Mouse (Mus musculus) common myeloid progenitor, adult 5-6 weeks (primary cell): Measurements from ENCODE around the gene Chkb. TPM values are rescaled to one million over a fixed set of nuclear protein-coding genes. Genes with fewer than 3 reads are reported as not detected.
A peak's percentile ranks its signal among the peaks of the same experiment; 100 is the strongest.

Source experiments
- ATAC-seq: replicated peaks from 2 replicates; pipeline ENCODE4 v1.8.0; 2016; ENCODE audit warnings: low read depth, mild to moderate bottlenecking, moderate TSS enrichment, inconsistent platforms; ENCODE audit not compliant: poor library complexity, severe bottlenecking
- total RNA-seq: library from RNA; stranded (forward); fragments of 200-1000, 187-1606 nt; gene quantifications from 2 replicates; pipeline ENCODE4 v1.2.3, GENCODE M21; 2017

The Chkb gene
- total RNA-seq, 1 experiment from 2014 or later = 15.9 TPM

DNA sequence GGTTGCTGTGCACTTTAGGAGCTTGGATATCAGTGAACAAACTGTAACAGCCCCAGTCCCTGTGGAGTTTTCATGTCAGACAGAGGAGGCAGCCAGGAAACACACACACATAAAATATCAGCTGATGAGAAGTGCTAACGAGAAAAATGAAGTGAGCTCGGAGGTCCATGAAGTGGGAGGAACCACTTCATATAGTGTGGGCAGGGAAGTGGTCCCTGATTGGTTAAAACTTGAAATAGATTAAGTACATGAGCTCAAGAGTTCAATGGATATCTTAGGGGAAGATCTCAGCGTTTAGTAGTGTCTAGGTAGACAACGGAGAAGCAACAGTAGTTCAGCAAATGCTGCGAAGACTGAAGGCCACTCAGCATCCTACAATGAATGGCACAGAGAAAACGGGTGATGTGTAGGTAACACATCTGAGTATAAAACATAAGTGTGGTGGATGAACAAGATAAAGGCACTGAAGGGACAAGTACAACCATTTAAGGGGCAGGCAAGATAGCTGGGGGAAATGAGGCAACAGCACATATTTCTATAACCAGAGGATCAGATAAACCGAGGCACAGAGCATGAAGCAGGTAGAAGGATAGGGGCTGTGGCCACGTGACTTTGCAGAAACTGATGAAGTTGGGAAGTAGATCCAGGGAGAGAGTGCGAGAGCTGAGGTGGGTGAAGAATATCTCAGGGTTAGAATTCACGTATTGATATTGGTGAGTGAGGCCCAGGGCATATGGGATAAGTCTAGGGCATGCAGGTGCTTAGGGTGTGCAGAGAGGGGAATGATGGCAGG, 24.7 kb downstream of the Chkb start:
- no peak for ATAC-seq

GRCm38 (mm10) chr15:89402471-89402870, 27.2 kb downstream of the Chkb start:
- ATAC-seq = no peak

DNA sequence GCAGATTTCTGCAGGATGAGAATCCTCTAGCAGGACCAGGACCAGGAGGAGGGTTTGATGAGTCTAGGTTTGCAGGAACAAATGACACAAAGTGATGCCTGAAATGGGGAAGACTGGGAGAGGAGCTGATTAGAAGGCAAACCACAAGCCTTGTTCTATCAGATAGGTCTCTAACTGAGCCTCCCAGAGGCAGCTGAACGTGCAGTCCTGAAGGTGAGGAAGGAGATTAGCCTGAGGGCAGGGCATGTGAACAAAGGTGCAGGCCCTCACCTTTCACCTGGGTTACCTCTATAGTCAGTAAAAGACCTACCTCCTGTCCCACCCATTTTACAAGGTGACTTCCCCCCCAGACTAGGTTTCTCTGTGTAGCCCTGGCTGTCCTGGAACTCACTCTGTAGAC, 30.0 kb downstream of the Chkb start:
- no peak for ATAC-seq

GRCm38 (mm10) chr15:89398146-89398545, 31.6 kb downstream of the Chkb start:
- ATAC-seq = no peak

- ATAC-seq = no peak
Observed at GRCm38 (mm10) chr15:89396883-89397282, 32.8 kb downstream of the Chkb start.

DNA sequence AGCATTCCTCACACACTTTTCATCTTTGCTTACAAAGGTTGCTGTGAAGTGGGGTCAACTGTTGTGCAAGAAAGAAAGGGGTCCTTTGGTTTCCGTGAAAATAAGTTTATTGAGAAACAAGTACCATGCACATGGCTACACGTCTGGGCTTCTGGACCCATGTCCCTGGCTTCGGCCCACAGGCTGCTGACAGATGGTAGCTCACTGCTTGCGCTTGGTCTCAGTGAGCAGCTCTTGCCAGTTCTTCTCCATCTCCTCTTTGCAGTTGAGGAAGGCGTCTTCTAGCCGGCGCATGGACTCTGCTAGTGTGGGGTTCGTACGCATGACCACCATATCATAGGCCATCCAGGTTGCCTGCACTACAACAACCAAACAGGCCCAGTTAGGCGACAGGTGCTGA, 39.6 kb downstream of the Chkb start:
- no peak for ATAC-seq

GRCm38 (mm10) chr15:89387127-89387526, 42.6 kb downstream of the Chkb start:
- ATAC-seq = 0 out of 2 replicates have a peak, but pooled peaks have one; percentile 43

DNA sequence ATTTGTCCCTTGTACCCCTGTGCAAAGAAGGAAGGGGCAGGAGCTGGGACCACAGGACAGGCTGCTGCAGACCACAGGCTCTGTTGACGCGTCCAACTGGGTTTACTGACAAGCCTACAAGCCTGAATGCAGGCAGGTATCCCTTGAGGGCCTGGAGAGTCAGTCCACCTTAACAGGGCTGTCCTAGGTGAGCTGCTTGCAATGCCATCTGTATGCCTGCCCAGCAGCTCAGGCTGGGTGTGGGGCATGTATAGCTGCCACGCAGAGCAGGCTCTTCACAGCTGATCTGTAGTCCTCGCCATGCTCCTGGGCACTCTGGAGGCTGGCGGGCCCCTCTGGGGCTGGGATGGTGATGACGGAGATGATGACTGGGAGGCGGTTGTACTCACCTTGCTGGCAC, 45.1 kb downstream of the Chkb start, which contains the start of gene Klhdc7b:
TSS of gene Klhdc7b (plus strand) at position 301 of the 400 bp plus-strand sequence.
- no peak for ATAC-seq

DNA sequence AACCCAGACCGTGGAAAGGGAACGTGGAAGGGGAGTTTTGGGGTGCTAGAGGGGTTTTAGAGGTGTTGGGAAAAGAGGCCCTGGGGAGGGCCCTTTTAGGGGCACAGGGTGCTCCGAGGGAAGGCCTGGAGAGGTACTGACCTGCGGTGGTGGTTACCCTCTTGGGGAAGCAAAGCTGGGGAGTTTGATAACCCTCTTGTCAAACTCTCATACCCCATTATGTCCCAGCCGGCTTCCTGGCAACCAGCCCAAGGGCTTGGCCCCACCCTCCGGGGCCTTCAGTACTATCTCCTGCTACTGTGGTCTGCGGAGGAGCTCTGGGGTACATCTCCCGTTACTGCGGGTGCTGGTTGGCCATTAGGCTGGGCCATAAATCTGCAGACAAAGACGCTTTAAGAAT, 50.3 kb downstream of the Chkb start:
- peak; percentile 77 for ATAC-seq

DNA sequence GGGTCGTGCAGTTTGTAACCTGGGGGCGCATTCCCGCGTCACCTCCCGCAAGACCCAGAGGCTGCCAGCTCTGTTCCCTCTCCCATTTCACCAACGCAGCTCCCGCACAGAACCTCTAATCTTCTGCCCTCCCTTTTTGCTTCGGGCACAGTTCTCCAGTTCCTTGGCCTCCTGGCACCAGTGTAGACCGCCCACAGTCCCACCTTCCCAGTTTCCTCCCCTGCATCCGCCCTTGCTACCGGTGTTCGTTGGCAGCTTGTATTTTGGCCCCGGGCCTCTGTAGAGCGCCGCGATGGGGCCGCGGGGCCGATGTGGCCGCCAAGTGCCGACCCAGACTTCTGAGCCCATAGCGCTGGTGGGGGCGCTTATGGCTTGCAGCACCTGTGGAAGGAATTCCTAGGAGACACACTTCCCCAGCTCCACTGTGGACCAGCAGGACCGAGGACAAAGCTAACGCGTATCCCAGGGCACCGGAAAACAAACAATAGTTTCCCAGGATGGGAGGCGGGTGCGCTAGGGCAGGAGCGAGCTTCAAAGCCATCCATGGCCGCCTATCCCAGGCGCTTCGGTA, 50.8 kb downstream of the Chkb start, which contains the start of gene Odf3b:
TSS of gene Odf3b (minus strand) at position 452 of the 571 bp plus-strand sequence.
- ATAC-seq = peak; percentile 30

GRCm38 (mm10) chr15:89377938-89378828, 51.5 kb downstream of the Chkb start:
- 0 out of 2 replicates have a peak, but pooled peaks have one; percentile 1 for ATAC-seq

DNA sequence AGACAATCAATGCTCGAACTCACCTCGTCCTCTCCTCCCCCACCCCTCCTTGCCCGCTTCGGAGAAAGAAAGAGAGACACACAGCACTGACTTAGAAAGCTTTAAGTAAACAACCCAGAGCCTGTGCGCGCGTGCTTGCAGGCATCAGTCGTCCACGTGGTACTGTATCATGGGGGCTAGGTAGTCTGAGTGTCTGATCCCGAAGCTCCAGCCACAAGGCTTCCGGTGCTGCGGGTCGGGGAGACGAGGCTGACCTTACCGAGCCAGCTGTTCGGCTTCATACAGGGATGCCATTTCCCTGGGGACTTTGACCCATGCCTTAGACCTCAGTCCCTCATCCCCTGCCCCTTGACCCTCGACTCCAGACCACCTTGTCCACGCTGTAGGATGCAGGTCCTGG, 52.3 kb downstream of the Chkb start:
- no peak for ATAC-seq

- ATAC-seq = no peak
Observed at GRCm38 (mm10) chr15:89376957-89377356, 52.8 kb downstream of the Chkb start, which contains the start of gene Tymp. Tymp (minus strand) TSS chr15:89377039.

Other genes with a start within 250 kb of the Chkb start
- 20.2 and 29.2 TPM in 2 replicates for gene Plxnb2, start 249.1 kb downstream of the Chkb start, total RNA-seq
- 1.6 and 2.3 TPM in 2 replicates for gene Dennd6b, start 233.4 kb downstream of the Chkb start, total RNA-seq
- 15.6 and 22.7 TPM in 2 replicates for gene Ppp6r2, start 218.4 kb downstream of the Chkb start, total RNA-seq
- gene Sbf1, start 114.6 kb downstream of the Chkb start, total RNA-seq = 43.3 and 53.7 TPM in 2 replicates
- not detected in 2 replicates for gene Adm2, start 107.2 kb downstream of the Chkb start, total RNA-seq
- not detected in 2 replicates for gene Miox, start 95.5 kb downstream of the Chkb start, total RNA-seq
- 13.9 and 14.4 TPM in 2 replicates for gene Lmf2, start 74.2 kb downstream of the Chkb start, total RNA-seq
- gene Ncaph2, start 74.2 kb downstream of the Chkb start, total RNA-seq = 81.4 and 106 TPM in 2 replicates
- gene Sco2, start 56.1 kb downstream of the Chkb start, total RNA-seq = 21.8 and 23.0 TPM in 2 replicates
- 0.68 and 0.78 TPM in 2 replicates for gene Tymp, start 52.9 kb downstream of the Chkb start, total RNA-seq
- gene Odf3b, start 50.6 kb downstream of the Chkb start, total RNA-seq = 2.9 and 3.0 TPM in 2 replicates
- gene Klhdc7b, start 45.0 kb downstream of the Chkb start, total RNA-seq = not detected in 2 replicates
- not detected in 2 replicates for gene Syce3, start 19.4 kb downstream of the Chkb start, total RNA-seq
- 2.6 TPM in 1 of 2 replicates, not detected in the other for gene Cpt1b, start 4.0 kb downstream of the Chkb start, total RNA-seq
- 3.9 and 7.0 TPM in 2 replicates for gene C730034F03Rik, start 319 bp downstream of the Chkb start, total RNA-seq
- 0.29 and 0.46 TPM in 2 replicates for gene Gm44502, start 212 bp downstream of the Chkb start, total RNA-seq
- gene Mapk8ip2, start 24.0 kb upstream of the Chkb start, total RNA-seq = not detected in 2 replicates
- 9.4 and 12.9 TPM in 2 replicates for gene Arsa, start 47.5 kb upstream of the Chkb start, total RNA-seq
- 10.2 and 14.9 TPM in 2 replicates for gene Shank3, start 69.7 kb upstream of the Chkb start, total RNA-seq
- not detected in 2 replicates for gene Acr, start 138.4 kb upstream of the Chkb start, total RNA-seq
- 11.1 and 12.6 TPM in 2 replicates for gene Rabl2, start 162.0 kb upstream of the Chkb start, total RNA-seq